8 mouse cellular contexts compared by ENCODE assay signal in the genomic region with DNA sequence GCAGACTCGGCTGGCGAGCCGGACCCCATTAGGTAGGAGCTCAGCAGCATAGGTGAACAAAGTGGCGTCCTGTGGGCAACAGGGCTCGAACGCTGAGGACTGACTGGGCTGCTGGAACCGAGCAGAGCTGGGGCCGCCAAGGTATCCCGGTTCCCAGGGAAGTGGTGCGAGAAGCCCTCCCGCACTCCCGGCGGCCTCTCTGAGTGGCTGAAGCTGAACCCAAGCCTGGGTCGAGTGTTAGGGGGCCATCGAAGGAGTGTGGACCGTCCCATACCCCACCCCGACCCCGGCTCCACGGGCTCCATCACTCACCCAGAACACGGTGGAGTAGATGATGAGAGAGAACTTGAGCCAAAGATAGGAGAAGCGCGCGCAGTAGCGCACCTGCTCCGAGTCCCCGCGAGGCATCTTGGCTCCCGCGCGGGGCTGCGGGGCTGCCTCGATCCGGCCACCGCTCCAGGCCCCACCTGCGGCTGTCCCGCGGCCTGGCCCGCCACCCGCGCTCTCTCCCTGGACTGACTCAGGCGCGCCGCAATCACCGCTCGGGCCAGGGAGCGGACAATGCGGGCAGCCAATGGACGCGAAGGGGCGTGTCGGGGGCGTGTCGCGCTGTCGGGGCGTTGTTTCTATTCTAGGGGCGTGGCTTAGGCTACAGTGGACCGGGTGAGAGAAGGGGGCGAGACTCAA. TPM values are rescaled to one million over a fixed set of nuclear protein-coding genes. Genes with fewer than 3 reads are reported as not detected.
DNase-seq lines count a peak whose midpoint lies in the region; ATAC-seq and TF ChIP-seq lines count a peak whose summit lies in the region.

A gene (minus strand): TSS at position 544 of the 687 bp plus-strand sequence.

- WGBS in hindbrain, embryonic 16.5 days, result under 1% methylated on average over 55 of the region's 59 CpGs

- peak within 1 kb of the TSS; percentile 87 for H3K4me3 ChIP-seq in gastrocnemius, adult 2 months
- H3K4me3 ChIP-seq in hindbrain, embryonic 16.5 days (ENCODE audit: low read length), result peak within 1 kb of the TSS; percentile 67

- H3K36me3 ChIP-seq in hindbrain, embryonic 16.5 days (ENCODE audit: control insufficient read depth, insufficient read depth, low read length), result no peaks in the 10 kb centered on the region

- ATAC-seq in common myeloid progenitor, adult 5-6 weeks (replicated peaks; ENCODE audit: low read depth, poor library complexity, severe bottlenecking), result peak; percentile 98
- peak; percentile 97 for ATAC-seq in hindbrain, embryonic 16.5 days

- H3K9ac ChIP-seq in hindbrain, embryonic 16.5 days (ENCODE audit: low read depth, low read length), result peak within 1 kb of the TSS; percentile 65

- H3K4me1 ChIP-seq in hindbrain, embryonic 16.5 days (ENCODE audit: control insufficient read depth, insufficient read depth, low read depth, low read length), result peaks cover 10% of the 10 kb centered on the region

- DNase-seq in ZHBTc4 (ENCODE audit: low read depth, low spot score), result peak; percentile 95
- DNase-seq in gastrocnemius, adult 2 months, result peak; percentile 96
- DNase-seq in left cerebral cortex, adult 18-20 months (ENCODE audit: low spot score in 2 of 2), result peak; percentile 89
- peak; percentile 95 for DNase-seq in lung, postnatal 4 days
- DNase-seq in right cerebral cortex, adult 18-20 months, result peak; percentile 88
- peak; percentile 89 for DNase-seq in urinary bladder, adult 2 months (ENCODE audit: low spot score)

- intact Hi-C loops in gastrocnemius, adult 2 months (cut with DNase I), result no loop called here

- H3K4me2 ChIP-seq in hindbrain, embryonic 16.5 days (ENCODE audit: low read length), result peak within 1 kb of the TSS; percentile 99

- peak within 1 kb of the TSS; percentile 89 for H3K27ac ChIP-seq in gastrocnemius, adult 2 months
- H3K27ac ChIP-seq in hindbrain, embryonic 16.5 days (ENCODE audit: low read depth, low read length), result no peak within 1 kb of the TSS

- no peak for TF ChIP-seq CTCF in gastrocnemius, adult 2 months (IDR thresholded peaks at IDR 0.05)

- no peaks in the 10 kb centered on the region for H3K27me3 ChIP-seq in hindbrain, embryonic 16.5 days (replicated peaks; ENCODE audit: control insufficient read depth, insufficient read depth, low read length)

- no peaks in the 10 kb centered on the region for H3K9me3 ChIP-seq in hindbrain, embryonic 16.5 days (ENCODE audit: control insufficient read depth, low read length)

RNA-seq across cellular contexts. Expression of the gene that starts here (rescaled TPM):
- total RNA-seq in common myeloid progenitor, adult 5-6 weeks (2017), result 0.32 and 3.6 TPM in 2 replicates
- total RNA-seq in gastrocnemius, adult 2 months (2021), result 1 to 10 TPM; 3.5 to 6.0 TPM
- polyA plus RNA-seq in hindbrain, embryonic 16.5 days (2015; fragmentation: Nextera tagmentation; extraction: Ambion mirVana), result 22.9 and 24.3 TPM in 2 replicates
- total RNA-seq in left cerebral cortex, adult 18-20 months (2021), result 1 to 10 TPM; 8.3 to 9.0 TPM
- 37.2 and 41.5 TPM in 2 replicates for polyA plus RNA-seq in urinary bladder, adult 2 months (2012; rRNA removed)
